Mouse (Mus musculus) right cerebral cortex, postnatal 4 days (tissue): Measurements from ENCODE around the gene Moap1.

Experiments used
- DNase-seq: peaks from one replicate; pipeline ENCODE4 v3.0.0-alpha.2; 2022

Moap1 gene

DNA sequence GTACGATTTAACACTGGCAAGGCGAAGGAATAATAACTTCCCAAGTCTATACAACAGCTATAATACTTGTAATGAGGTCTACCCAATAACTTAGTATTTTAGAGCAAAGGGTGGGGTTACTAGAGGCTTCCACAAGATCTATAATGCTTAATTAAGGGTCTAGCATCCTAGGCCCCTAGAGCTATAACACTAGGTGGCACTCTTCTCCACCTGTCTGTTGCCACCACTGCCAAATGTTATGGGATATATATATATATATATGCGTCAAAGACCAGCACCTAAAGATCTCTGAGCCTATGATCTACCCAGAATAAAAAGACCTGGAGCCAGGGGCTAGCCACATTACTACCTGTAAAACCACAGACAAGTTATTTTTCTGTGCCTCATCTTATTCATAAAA is 3.2 kb downstream of the Moap1 start:
- no peak for DNase-seq

DNA sequence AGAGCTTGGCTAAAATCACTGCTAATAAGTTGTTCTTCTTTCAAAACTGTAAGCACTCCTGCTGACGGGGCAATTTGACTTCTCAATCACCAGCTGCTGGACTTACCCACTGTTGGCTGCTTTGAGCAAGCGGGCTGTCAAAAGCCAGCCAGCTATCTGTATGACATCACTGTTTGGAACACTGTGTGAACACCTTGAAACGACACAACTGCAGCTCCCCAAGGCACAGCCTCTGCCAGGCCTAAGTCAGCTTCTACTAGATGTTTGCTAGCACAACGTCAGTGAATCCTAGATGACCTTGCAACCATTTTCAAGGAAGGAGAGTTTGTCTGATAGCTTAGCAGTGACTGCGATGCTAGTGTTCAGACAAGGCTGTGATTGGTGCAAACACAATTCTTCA is 4.4 kb downstream of the Moap1 start:
- DNase-seq = no peak

DNA sequence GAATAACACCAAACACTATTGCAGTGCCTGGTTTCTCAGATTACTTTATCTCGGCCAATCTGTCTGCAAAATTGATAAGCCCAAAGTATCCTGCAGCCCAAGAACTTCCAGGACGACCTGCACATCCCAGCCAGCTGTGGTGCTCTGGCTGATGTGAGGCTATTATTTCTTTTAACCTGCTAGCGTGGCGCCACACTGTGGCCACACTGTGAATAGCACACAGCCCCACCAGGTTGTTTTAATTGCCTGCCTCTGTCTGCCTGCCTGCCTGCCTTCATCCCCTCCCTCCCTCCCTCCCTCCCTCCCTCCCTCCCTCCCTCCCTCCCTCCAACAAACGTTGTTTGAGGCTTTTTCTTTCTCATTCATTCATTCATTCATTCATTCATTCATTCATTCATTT is 10.1 kb downstream of the Moap1 start:
- DNase-seq = peak; percentile 62

DNA sequence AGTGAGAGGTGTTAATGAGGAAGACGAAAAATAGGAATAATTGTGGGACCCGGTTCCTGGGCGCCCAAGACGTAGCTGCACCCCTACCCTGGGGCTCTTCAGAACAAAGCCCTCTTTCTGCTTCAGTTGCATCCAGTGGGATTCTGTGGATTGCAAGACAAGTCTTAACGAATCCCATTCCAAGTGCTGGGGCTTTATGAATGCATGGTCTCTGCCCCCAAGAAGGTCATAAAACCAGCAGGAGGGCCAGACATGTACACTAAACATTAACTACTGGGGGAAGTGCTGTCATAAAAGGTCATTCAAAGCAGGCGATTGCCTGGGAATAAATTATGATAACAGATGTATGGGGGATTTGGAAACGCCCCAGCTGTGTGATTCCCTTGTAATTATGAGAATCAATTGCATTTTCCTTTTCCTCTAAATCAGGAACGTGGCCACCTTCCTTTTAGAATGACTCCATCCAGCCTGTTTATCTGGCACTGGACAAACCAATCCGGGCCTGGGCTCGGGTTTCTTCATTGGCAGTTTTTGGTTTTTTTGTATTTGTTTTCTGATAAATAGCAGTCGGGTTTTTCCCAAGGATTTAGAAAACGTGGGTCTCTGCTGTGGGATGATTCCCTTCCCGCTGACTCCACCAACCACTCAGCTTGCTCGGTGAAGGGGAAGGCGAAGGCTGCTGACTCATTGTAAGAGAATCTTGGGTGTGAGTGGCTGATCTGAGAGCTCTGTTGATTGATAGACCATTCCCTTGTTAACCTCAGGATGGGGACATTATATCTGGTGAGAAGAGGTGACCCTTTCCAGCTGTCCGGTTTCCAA is 12.5 kb downstream of the Moap1 start:
- DNase-seq = no peak

DNA sequence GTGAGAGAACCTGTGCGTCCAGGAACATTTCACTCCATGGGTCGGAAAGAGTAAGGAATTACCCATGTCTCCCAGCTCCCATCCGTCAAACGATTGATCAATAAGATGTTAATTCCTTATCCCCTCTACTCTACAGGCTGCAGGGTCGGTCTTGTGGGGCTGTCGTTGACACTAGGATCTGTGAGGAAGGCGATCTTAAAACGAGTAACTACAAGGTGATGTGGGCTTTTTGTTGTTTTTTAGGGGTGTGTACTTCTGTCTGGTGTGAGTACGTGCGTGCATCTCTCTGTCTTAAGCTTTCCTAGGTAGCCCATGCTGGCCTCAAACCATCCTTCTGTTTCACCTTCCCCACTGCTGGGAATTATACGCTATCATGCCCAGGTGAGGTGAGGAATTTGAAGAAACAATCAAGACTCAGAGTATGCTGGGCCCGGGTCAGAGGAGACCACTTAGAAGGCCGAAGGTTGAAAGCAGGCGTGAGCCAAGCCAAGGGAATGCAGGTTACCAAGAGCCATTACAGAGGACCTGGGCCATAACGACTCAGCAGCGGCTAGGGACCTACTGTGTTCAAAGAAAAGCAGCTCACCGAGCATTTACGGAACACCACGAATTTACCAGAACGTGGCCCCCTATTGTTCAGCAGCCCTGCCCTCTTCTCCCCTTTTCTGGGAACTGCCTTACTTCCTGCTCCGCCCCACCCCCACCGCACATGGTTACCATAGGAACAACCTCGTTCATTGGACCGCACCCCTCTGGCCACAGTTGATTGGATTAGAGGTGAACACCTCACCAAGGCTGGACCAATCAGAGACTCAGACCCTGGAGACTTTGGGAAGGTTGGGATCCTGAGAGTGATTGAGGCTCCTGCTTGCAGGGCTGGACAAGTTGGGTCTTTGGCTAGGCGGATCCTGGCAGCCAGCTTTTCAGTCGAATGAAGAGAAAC is 13.3 kb downstream of the Moap1 start:
- DNase-seq = peak; percentile 88

DNA sequence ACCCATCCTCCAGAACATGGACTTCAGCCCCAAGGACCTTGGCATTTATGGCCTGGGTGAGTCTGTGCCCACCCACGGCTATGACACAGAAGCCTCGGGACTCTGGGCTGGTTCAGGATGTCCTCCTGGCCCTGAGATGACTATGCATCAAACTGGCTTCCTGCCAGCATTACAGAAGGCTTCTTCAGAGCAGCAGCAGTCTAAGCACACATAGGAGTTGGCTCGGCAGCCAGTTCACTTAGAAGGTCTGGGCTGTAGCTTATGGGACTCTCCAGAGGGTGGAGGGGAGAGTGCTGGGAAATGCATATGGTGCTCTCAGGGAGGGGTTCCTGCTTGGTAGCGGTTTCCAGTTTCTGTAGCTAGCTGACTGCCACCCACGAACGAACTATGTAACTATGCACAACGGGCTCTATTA is 17.7 kb downstream of the Moap1 start:
- no peak for DNase-seq

DNA sequence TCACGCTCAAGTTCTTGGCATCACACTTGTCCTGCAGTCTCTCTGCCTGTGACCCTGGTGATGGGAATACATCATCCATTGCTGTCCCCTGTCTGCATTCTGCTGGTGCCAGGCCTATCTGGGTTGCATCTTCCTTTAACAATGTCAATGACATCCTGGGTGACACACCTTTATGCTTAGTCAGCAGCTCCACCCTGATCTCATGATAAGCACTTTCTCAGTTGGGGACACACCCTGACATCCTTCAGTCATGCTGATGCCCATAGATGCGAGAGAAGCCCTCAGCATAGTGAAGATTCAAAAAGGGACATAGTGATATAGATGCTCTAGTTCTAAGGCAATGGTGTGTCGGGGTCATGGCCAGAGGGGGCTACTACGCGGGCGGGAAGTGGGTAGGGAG is 18.3 kb downstream of the Moap1 start:
- DNase-seq = no peak

DNA sequence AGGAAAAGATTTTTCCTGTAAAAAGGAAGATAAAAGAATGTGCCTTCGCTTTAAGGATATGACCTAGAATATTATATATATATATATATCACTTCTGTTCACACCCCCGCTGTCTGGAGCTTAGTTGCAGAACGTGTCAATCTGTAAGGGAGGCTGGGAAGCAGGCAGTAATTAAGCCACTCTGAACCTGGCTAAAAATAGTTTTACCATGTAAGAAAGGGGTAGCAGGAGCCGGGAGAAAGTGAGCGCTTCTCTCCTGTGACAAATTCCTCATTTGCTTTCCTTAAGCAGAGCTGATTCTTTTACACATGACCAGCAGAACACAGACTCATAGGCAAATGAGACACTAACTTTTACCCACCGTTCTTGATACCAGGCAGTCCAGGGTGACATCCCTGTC is 19.6 kb downstream of the Moap1 start:
- DNase-seq = no peak

DNA sequence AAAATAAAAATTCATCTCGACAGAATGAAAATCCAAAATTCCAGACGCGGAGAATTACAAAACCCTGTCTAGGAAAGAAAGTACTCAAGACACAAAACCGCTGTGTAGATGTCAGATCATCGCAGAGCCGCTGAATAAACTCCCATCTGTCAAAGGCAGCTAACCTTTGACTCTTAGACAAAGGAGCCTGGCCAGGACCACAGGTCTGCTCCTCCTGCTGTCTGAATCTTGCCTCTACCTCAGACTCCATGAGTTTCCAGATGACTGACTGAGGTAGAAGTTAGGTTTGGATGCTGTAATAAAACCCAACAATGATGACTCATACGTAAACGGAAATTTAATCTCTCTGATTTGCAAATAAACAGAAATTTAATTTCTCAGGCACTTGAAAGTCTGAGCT is 20.5 kb downstream of the Moap1 start:
- no peak for DNase-seq

DNA sequence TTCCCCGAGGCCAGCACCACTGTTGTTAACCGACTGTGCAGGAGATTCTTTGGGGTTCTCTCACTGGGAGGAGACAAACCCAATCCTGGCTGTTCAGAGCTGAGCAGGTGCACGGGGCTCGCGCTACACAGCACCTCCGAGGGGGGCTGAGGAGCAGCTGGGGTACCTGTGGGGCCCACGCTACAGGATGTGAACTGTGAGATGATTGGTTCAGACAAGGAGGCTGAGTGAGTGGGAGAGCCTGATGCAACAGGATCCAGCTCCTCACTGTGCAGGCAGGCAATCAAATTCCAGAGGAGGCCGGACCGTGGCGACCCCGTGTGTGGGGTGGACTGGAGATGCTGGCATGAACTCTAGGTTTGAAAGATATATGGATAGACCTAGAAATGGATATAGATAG is 21.0 kb downstream of the Moap1 start:
- no peak for DNase-seq

DNA sequence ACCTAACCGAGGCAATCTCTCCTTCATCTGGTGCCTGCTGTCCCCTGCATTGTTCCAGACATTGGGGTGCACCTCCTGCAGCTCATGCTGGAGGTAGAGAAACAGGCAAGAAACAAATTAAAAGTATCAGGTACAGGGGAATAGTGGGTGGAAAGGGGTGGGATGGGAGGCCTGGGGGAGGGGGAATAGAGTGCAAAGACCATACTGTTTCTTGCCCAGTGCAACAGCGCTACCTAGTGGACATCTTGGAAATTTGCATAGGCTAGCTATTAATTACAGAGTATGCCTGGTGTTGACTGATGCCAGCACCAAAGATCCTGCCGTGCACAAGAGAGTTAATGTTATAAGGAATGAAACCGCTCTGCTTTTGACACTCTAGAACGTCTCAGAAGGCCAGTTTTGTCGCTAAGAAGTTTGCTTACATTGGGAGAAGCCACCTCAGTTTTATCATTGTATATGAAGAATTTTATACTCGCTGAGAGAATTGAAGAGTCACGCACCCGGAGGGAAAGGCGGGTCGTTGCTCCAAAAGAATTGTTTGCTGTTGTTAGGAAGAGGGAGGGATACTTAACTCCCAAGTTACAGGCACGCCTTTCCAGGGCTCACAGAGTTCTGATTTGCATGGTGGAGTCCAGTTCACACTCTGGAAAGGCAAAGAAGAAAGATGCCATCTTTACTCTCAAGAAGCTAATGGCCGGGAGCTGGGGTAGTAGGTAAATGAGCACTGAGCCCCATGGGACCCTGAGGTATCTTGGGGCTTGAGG is 23.7 kb downstream of the Moap1 start:
- peak; percentile 56 for DNase-seq

DNA sequence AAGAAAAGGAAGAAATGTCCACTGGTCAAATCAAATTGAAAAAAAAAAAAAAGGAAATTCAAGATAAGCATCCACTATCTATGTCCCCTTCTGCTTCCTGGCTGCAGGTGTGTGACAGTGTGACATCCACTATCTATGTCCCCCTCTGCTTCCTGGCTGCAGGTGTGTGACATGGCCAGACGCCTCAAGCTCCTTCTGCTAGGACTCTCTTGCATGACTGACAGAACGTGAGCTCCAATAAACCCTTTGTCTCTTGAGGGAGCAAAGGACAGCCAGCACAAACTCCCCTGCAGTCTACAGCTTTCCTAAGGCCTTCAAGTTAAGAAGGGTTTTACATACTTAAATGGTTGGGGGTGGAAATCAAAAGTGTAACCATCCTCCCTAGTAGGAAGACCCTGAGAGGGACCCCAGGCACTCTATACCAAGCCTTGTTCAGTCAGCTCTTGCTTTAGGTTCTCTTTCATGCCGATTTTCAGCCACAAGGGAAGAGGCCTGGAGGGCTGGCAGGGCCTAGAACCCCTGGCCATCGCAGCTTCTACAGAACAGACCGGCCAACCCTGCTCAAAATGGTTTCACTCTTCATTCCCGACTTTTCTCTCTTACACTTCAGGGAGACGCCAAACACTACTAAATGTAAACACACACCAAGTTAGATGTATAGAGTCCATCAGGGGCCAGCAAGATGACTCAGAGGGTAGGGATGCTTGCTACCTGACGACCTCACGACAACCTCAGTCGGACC is 28.6 kb downstream of the Moap1 start:
- no peak for DNase-seq

DNA sequence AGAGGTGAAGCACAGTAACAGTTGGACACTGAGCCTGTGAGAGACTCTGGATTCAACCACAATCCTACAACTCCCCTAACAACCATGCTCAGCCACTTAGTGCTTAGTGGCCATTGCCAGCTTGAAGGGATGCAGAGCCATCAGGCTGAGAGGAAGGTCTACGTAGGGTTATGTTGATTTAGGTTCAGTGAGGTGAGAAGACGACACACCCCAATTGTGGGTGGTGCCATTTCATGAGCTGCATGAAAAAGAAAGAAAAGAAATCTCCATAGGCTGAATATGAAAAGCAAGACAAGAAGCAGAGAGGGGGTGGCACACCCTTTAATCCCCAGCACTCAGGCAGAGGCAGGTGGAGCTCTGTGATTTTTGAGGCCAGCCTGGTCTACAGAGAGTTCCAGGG is 29.3 kb downstream of the Moap1 start:
- no peak for DNase-seq

DNA sequence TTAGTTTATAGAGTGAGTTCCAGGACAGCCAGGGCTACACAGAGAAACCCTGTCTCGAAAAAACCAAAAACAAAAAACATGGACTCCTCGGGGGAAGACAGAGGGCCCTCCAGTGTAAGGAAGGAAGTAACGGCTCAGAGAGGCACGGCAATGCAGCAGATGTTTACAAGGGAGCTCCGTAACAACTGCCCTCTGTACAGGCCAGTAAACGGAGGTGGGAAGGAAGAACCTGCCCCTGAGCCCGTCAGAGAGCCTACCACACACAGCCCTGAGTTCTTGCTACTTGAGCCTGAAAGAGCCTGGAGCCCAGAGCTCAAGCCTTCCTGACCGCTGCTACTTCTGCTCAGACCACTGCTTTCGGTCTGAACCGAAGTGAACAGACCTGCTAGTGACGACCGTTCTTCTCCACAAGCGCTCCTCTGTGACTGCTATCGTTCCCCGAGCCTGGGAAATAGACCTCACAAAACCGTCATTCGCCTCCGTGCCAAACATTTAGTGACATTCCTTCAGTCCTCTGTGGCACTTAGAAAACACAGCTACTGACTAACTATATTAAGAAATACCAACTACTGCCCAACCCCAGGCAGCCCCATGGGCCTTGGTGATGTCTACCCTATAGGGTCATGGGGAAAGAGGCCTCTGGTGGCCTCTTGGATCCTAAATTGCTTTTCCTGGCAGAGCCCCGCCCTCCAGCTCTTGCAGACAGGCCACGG is 30.2 kb downstream of the Moap1 start:
- DNase-seq = no peak

DNA sequence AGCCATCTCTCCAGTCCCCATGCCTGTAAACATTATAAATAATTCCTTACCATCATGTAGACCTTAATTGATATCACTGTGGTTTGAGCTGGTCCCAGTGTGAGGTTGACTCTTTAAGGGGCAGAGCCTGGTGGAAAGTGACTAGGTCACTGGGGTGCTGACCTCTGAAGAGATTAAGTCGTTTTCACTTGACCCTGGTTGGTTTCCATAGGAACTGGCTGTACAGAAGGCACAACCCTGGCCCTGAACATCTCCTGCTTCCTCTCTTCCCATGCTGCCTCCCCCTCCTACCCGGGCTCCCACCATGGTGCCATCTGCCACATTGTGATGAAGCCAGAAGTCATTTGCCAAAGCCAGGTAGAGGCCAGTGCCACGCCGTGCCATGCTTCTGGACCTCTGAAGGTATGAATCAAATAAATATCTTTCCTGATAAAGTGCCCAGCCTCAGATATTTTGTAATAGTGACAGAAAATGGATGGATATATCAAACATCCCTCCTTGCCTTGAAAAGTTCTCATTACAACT is 32.5 kb downstream of the Moap1 start:
- DNase-seq = no peak

DNA sequence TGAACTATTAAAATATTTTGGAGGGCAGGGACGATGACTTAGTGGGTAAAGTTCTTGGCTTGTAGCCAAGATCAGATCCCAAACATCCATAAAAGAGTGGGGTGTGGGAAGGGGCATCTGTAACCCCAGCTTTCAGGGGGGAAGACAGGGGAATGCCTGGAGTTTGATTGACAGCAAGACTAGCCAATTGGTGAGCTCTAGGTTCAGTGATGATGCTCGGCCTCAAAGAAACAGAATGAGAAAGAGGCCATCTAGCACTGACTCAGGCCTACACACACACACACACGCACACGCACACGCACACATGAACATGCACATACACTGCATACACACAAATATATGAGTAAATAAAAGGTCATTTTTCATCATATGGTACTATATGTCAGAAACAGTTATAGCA is 33.6 kb downstream of the Moap1 start:
- DNase-seq = no peak

DNA sequence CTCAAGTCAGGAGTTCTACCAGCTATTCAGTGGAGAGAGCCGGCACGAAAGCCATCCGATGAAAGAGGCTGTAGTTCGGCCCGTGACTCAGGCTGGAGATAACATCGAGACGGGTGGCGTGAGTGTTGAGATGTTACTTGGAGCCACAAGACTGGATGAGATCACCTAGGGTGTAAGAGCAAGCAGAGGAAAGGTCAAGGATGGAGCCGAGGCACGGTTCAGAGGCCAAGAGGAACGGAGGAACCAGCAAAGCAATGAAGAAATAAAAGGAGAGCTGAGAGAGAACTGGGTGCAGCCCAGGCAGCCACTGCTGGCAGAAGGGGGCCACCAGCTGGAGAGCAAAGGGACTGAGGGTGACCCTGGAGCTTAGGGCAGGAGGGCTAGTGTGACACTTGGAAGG is 35.2 kb downstream of the Moap1 start:
- DNase-seq = no peak

DNA sequence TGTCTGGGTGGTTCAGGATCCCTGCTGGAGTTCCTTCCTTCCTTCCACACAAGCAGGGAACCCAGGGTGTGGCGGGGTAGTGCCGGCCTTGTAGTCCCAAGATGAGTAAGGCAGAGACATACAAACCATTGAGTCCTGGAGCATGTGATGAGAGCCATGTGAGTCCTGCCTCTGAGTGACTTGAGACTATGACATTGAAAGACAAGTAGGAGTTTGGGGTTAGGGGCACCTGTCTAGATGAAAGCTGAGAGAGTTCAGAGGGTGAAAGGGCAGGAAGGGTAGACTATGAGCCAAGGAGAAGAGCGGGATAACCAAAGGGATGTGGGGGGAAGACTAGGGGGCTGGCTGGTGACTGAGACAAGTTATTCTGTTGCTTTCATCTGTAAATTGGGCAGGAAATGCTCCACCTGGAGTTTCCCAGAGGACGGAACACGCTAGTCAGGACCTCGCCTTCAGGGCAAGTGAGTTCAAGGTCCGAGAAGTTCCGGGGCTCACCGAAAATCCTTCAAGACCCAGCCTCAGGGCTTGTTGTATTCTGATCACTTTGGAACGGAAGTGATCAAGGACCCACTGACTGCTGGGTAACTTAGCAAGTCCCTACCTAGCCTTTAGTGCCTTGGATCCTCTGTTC is 36.5 kb downstream of the Moap1 start:
- no peak for DNase-seq

DNA sequence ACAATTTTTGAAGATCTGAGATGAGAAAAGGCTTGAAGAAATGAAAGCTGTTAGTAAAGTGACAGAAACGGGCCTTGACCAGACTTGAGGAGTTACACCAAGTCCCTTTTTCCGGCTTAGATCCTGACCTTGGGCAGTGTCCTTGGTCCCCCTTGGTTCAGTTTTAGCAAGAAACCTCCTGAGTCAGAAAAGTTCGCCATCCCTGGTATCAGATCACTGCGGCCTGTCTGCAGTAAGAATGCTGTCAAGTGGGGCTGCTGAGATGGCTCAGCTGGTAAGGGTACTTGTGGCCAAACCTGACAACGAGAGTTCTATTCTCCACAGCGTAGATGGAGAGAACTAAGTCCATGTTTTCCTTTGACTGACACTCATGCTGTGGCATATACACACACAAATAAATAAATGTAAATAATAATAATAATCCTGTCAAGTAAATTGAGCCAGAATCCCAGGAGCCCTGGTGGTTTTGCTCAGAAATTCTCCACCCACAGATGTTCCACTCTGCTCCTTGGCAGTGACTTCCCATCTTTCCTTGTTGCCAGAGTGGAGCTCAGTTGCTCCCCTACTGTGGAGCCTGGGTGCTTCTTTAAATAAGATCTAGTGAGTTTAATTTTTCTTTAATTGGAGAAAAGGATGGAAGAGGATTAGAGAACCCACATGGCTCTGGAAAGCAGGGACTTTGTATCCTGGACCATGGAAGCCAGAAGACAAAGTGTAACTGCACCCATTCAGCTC is 37.4 kb downstream of the Moap1 start:
- no peak for DNase-seq

DNA sequence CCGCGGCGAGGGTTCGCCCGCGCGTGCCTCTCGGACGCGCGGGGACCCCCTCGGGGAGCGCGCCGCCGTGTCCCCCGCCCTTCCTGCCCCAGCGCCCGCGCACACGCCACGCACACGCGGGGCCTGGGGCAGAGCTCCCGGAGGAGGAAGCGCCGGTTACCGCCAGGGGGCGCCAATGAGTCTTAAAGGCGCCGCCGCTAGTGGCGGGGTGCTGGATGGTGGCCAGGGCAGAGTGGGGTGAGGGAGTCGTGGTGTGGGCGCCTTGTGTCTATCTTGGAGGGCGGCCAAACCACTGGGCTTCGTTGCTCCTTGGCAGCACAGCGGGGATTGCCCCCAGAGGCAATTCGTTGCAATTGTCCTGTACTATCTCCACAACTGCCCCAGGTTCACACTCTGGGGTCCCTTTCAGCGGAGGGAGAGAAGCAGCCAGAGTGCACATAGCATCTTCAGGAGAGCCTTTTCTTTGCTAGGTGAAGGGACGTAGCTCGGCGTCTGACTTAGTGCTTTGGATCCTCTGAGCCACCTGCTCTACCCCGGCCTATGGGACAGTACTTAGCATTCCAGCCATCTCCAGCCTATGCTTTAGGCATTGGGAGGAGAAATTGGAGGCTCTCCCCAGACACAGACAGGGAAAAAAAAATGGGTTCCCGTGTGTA is 38.1 kb downstream of the Moap1 start:
- peak; percentile 99 for DNase-seq
